Comparison of ENCODE assay signal across 12 mouse cellular contexts in the genomic region with DNA sequence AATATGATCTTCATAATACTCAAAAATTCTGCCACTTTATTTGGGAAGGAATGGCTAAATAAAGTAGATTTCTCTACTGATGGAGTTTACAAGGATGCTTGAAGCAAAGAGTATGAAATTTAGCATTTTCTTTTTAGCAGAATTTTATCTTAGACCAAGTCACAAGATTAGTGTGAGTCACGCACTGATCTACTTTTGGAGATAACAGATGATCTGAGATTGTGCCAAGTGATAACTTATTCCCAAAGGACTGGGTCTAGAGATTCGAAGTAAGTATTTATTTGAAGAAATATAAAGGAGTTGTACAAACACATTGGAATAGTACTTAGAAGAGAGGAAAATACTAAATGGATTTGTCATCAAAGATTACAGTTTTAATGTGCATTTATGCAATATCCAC.
"Had no signal": no experiment of that assay in that cellular context is flagged by ENCODE, and none has a peak within 500 bp of the region (broad histone marks: within the 10 kb centered on the region; RNA-seq: fewer than 3 reads in every experiment).

No protein-coding gene starts in this region.

- DNase-seq: lung, adult 18-20 months; lung, embryonic 14.5 days; lung, postnatal 10 days; lung, postnatal 4 days; midbrain, embryonic 14.5 days; retina, postnatal 1 day; right cerebral cortex, postnatal 25 days; right cerebral cortex, postnatal 4 days; spleen, adult 18-20 months; thymus, adult 2 months; thymus, postnatal 25 days; thymus, postnatal 4 days had no signal
